Mouse (Mus musculus): ENCODE measurements around the gene Pln.

DNA sequence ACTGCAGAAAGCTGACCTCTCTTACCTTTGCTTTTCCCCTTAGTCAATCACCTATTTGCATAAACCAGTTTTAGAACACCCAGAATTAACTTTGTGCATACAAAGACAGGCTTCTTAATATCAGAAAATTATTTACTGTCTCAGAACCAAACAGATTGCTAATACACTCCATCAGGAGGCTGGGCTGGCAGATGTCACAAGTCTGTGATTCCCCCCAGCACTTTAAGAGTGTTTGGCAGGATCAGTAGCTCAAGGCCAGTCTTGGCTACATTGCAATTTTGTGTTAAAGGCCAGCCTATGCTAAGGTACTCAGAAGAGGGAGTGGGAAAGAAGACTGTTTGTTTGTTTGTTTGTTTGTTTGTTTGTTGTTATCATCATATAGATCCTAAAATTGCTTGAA lies 39.6 kb downstream of the Pln start:
- no peak for TF ChIP-seq ZNF384 (IDR thresholded peaks at IDR 0.05; ENCODE audit: low read depth, low read length)
- no peak for TF ChIP-seq ZC3H11A (IDR thresholded peaks at IDR 0.05; ENCODE audit: borderline replicate concordance, low read depth, low read length)
- no peak for TF ChIP-seq MAFK (IDR thresholded peaks at IDR 0.05; ENCODE audit: insufficient read depth, low read depth, low read length)
- no peak for TF ChIP-seq HCFC1 (IDR thresholded peaks at IDR 0.05; ENCODE audit: borderline replicate concordance, insufficient read depth, low read length)
- no peak for TF ChIP-seq CHD2 (IDR thresholded peaks at IDR 0.05; ENCODE audit: low read depth, low read length)
